Mouse (Mus musculus): ENCODE data around the gene Olfr984. TPM values are rescaled to one million over a fixed set of nuclear protein-coding genes. Genes with fewer than 3 reads are reported as not detected.

The Olfr984 gene
- polyA plus RNA-seq, 1 experiment from 2014 or later, result not detected

Other genes with a start within 250 kb of the Olfr984 start
- gene Olfr972, start 247.8 kb downstream of the Olfr984 start, polyA plus RNA-seq (2015; fragmentation: Nextera tagmentation; extraction: Ambion mirVana), result not detected in 2 replicates
- not detected in 2 replicates for gene Olfr229, start 206.9 kb downstream of the Olfr984 start, polyA plus RNA-seq (2015; fragmentation: Nextera tagmentation; extraction: Ambion mirVana)
- gene Olfr974, start 176.7 kb downstream of the Olfr984 start, polyA plus RNA-seq (2015; fragmentation: Nextera tagmentation; extraction: Ambion mirVana), result not detected in 2 replicates
- 0.09 TPM in 1 of 2 replicates, not detected in the other for gene Olfr975, start 162.2 kb downstream of the Olfr984 start, polyA plus RNA-seq (2015; fragmentation: Nextera tagmentation; extraction: Ambion mirVana)
- not detected in 2 replicates for gene Olfr976, start 153.1 kb downstream of the Olfr984 start, polyA plus RNA-seq (2015; fragmentation: Nextera tagmentation; extraction: Ambion mirVana)
- not detected in 2 replicates for gene Olfr978, start 122.1 kb downstream of the Olfr984 start, polyA plus RNA-seq (2015; fragmentation: Nextera tagmentation; extraction: Ambion mirVana)
- gene Olfr979, start 110.7 kb downstream of the Olfr984 start, polyA plus RNA-seq (2015; fragmentation: Nextera tagmentation; extraction: Ambion mirVana), result not detected in 2 replicates
- gene Olfr980, start 104.6 kb downstream of the Olfr984 start, polyA plus RNA-seq (2015; fragmentation: Nextera tagmentation; extraction: Ambion mirVana), result not detected in 2 replicates
- not detected in 2 replicates for gene Olfr981, start 92.7 kb downstream of the Olfr984 start, polyA plus RNA-seq (2015; fragmentation: Nextera tagmentation; extraction: Ambion mirVana)
- not detected in 2 replicates for gene Olfr982, start 40.4 kb downstream of the Olfr984 start, polyA plus RNA-seq (2015; fragmentation: Nextera tagmentation; extraction: Ambion mirVana)
- gene Olfr983, start 20.6 kb downstream of the Olfr984 start, polyA plus RNA-seq (2015; fragmentation: Nextera tagmentation; extraction: Ambion mirVana), result not detected in 2 replicates
- gene Olfr985, start 16.0 kb upstream of the Olfr984 start, polyA plus RNA-seq (2015; fragmentation: Nextera tagmentation; extraction: Ambion mirVana), result not detected in 2 replicates
- gene Tmem225, start 33.9 kb upstream of the Olfr984 start, polyA plus RNA-seq (2015; fragmentation: Nextera tagmentation; extraction: Ambion mirVana), result not detected in 2 replicates
- 0.08 and 0.11 TPM in 2 replicates for gene Olfr986, start 66.7 kb upstream of the Olfr984 start, polyA plus RNA-seq (2015; fragmentation: Nextera tagmentation; extraction: Ambion mirVana)
- 13.1 and 13.7 TPM in 2 replicates for gene Zfp202, start 78.1 kb upstream of the Olfr984 start, polyA plus RNA-seq (2015; fragmentation: Nextera tagmentation; extraction: Ambion mirVana)
- gene Scn3b, start 155.0 kb upstream of the Olfr984 start, polyA plus RNA-seq (2015; fragmentation: Nextera tagmentation; extraction: Ambion mirVana), result 156 and 169 TPM in 2 replicates